Mouse (Mus musculus): Measurements from ENCODE around the gene Zfp688. TPM values are rescaled to one million over a fixed set of nuclear protein-coding genes. Genes with fewer than 3 reads are reported as not detected.
A peak's percentile ranks its signal among the peaks of the same experiment; 100 is the strongest.
"Not testable (repeated sequence)": the region's sequence is repeated elsewhere in the genome, so short reads cannot be mapped to it uniquely, and the experiment has no call there.

Gene Zfp688
- polyA plus RNA-seq, 1 experiment, result 20.3 TPM

- Histone ChIP-seq H3K9me3 (replicated peaks; ENCODE audit: control insufficient read depth, insufficient read depth, low read length, poor library complexity, severe bottlenecking) (no peaks in the 10 kb centered on the region), H3K4me3 (ENCODE audit: low read depth, low read length) (no peak overlapping the region), H3K27ac (ENCODE audit: insufficient read depth, low read length) (no peak overlapping the region), H3K4me1 (ENCODE audit: control insufficient read depth, insufficient read depth, low read length) (peaks cover 2% of the 10 kb centered on the region), H3K27me3 (ENCODE audit: control insufficient read depth, insufficient read depth, low read length, poor library complexity, severe bottlenecking) (no peaks in the 10 kb centered on the region), H3K36me3 (ENCODE audit: control insufficient read depth, insufficient read depth, low read length, poor library complexity, severe bottlenecking) (no peaks in the 10 kb centered on the region; the same call in 1 of the 2 replicates), H3K9ac (ENCODE audit: low read depth, poor library complexity, severe bottlenecking) (no peak overlapping the region)
- TF ChIP-seq CTCF (IDR thresholded peaks at IDR 0.05; ENCODE audit: low read depth, low read length) (no peak), POLR2A (IDR thresholded peaks at IDR 0.05; ENCODE audit: insufficient read depth, low read length) (no peak), EP300 (IDR thresholded peaks at IDR 0.05; ENCODE audit: insufficient read depth, low read depth, low read length) (no peak)
Observed at GRCm38 (mm10) chr7:127390306-127390705, 31.6 kb downstream of the Zfp688 start.

- H3K9me3 ChIP-seq (replicated peaks; ENCODE audit: control insufficient read depth, insufficient read depth, low read length, poor library complexity, severe bottlenecking); H3K27ac ChIP-seq (ENCODE audit: insufficient read depth, low read length); H3K4me1 ChIP-seq (ENCODE audit: control insufficient read depth, insufficient read depth, low read length); H3K9ac ChIP-seq (ENCODE audit: low read depth, poor library complexity, severe bottlenecking); H3K36me3 ChIP-seq (ENCODE audit: control insufficient read depth, insufficient read depth, low read length, poor library complexity, severe bottlenecking); H3K27me3 ChIP-seq (ENCODE audit: control insufficient read depth, insufficient read depth, low read length, poor library complexity, severe bottlenecking); H3K4me3 ChIP-seq (ENCODE audit: low read depth, low read length): not testable (repeated sequence)
Observed at GRCm38 (mm10) chr7:127388201-127388600, 33.7 kb downstream of the Zfp688 start.

GRCm38 (mm10) chr7:127386641-127387392 is 35.1 kb downstream of the Zfp688 start, which contains the start of gene 9130019O22Rik:
Gene 9130019O22Rik (minus strand): TSS chr7:127387166.
- H3K27me3 ChIP-seq (ENCODE audit: control insufficient read depth, insufficient read depth, low read length, poor library complexity, severe bottlenecking), result no peaks in the 10 kb centered on the region
- peak within 1 kb of the TSS; percentile 52 for H3K9ac ChIP-seq (ENCODE audit: low read depth, poor library complexity, severe bottlenecking)
- H3K4me1 ChIP-seq (ENCODE audit: control insufficient read depth, insufficient read depth, low read length), result no peaks in the 10 kb centered on the region
- peak within 1 kb of the TSS; percentile 91 for H3K4me3 ChIP-seq (ENCODE audit: low read depth, low read length)
- no peaks in the 10 kb centered on the region for H3K9me3 ChIP-seq (replicated peaks; ENCODE audit: control insufficient read depth, insufficient read depth, low read length, poor library complexity, severe bottlenecking)
- H3K36me3 ChIP-seq (ENCODE audit: control insufficient read depth, insufficient read depth, low read length, poor library complexity, severe bottlenecking), result no peaks in the 10 kb centered on the region; the same call in 1 of the 2 replicates
- TF ChIP-seq POLR2A (IDR thresholded peaks at IDR 0.05; ENCODE audit: insufficient read depth, low read length), result no peak
- no peak for TF ChIP-seq EP300 (IDR thresholded peaks at IDR 0.05; ENCODE audit: insufficient read depth, low read depth, low read length)
- no peak for TF ChIP-seq CTCF (IDR thresholded peaks at IDR 0.05; ENCODE audit: low read depth, low read length)
- H3K27ac ChIP-seq (ENCODE audit: insufficient read depth, low read length), result no peak within 1 kb of the TSS

- not testable (repeated sequence) for H3K36me3 ChIP-seq (ENCODE audit: control insufficient read depth, insufficient read depth, low read length, poor library complexity, severe bottlenecking); H3K27ac ChIP-seq (ENCODE audit: insufficient read depth, low read length); H3K9me3 ChIP-seq (replicated peaks; ENCODE audit: control insufficient read depth, insufficient read depth, low read length, poor library complexity, severe bottlenecking); H3K27me3 ChIP-seq (ENCODE audit: control insufficient read depth, insufficient read depth, low read length, poor library complexity, severe bottlenecking); H3K4me1 ChIP-seq (ENCODE audit: control insufficient read depth, insufficient read depth, low read length); H3K4me3 ChIP-seq (ENCODE audit: low read depth, low read length); H3K9ac ChIP-seq (ENCODE audit: low read depth, poor library complexity, severe bottlenecking)
Observed at GRCm38 (mm10) chr7:127385560-127385959, 36.3 kb downstream of the Zfp688 start.

- TF ChIP-seq CTCF (IDR thresholded peaks at IDR 0.05; ENCODE audit: low read depth, low read length), result no peak
- TF ChIP-seq POLR2A (IDR thresholded peaks at IDR 0.05; ENCODE audit: insufficient read depth, low read length), result no peak
- no peak for TF ChIP-seq EP300 (IDR thresholded peaks at IDR 0.05; ENCODE audit: insufficient read depth, low read depth, low read length)
- H3K4me3 ChIP-seq (ENCODE audit: low read depth, low read length), result no peak overlapping the region
- H3K9ac ChIP-seq (ENCODE audit: low read depth, poor library complexity, severe bottlenecking), result no peak overlapping the region
- no peak overlapping the region for H3K27ac ChIP-seq (ENCODE audit: insufficient read depth, low read length)
- no peaks in the 10 kb centered on the region for H3K27me3 ChIP-seq (ENCODE audit: control insufficient read depth, insufficient read depth, low read length, poor library complexity, severe bottlenecking)
- H3K4me1 ChIP-seq (ENCODE audit: control insufficient read depth, insufficient read depth, low read length), result no peaks in the 10 kb centered on the region
- H3K9me3 ChIP-seq (replicated peaks; ENCODE audit: control insufficient read depth, insufficient read depth, low read length, poor library complexity, severe bottlenecking), result no peaks in the 10 kb centered on the region
- H3K36me3 ChIP-seq (ENCODE audit: control insufficient read depth, insufficient read depth, low read length, poor library complexity, severe bottlenecking), result no peaks in the 10 kb centered on the region
Observed at GRCm38 (mm10) chr7:127378310-127378921, 43.5 kb downstream of the Zfp688 start.

All from ES-Bruce4 (cell line).